ENCODE assay signal across 16 mouse cellular contexts in the genomic region with DNA sequence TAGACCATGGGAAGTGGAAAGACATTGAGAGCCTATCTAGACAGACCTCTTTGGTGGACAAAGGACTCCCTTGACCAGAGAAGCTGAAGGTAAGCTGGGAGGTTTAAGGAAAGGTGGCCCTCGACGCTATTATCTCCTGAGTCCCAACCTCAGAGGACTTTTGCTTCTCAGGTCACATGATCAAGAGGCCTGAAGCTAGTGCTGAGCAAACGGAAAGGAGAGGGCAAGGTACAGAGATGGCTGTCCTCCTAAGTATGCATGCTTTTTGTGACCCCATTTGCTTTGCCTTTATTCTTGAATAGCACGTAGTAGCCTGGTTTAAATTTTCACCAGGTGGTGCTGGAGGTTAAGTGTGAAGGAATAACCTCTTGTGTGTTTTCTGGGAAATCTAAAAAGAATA.
DNase-seq lines count a peak whose midpoint lies in the region; TF ChIP-seq lines count a peak whose summit lies in the region.
"Had no signal": no experiment of that assay in that cellular context is flagged by ENCODE, and none has a peak within 500 bp of the region (broad histone marks: within the 10 kb centered on the region; RNA-seq: fewer than 3 reads in every experiment).

No protein-coding gene starts in this region.

- H3K27ac ChIP-seq in kidney, adult 2 months (ENCODE audit: insufficient read depth, low read depth, low read length) = no peak overlapping the region
- H3K27ac ChIP-seq: hindbrain, embryonic 10.5 days; liver, embryonic 12.5 days; neural tube, embryonic 15.5 days had no signal

- no peak for TF ChIP-seq POLR2A in kidney, adult 2 months (IDR thresholded peaks at IDR 0.05; ENCODE audit: low read depth, low read length)

- H3K4me1 ChIP-seq in kidney, adult 2 months (ENCODE audit: control insufficient read depth, insufficient read depth, low read length) = peaks cover 8% of the 10 kb centered on the region
- H3K4me1 ChIP-seq: liver, embryonic 12.5 days; stomach, embryonic 15.5 days had no signal

- intact Hi-C loops in heart, postnatal 36 days (cut with DNase I) = no loop called here

- H3K4me3 ChIP-seq in kidney, adult 2 months (ENCODE audit: insufficient read depth, low read depth, low read length) = no peak overlapping the region
- H3K4me3 ChIP-seq: hindbrain, embryonic 10.5 days; liver, embryonic 12.5 days; neural tube, embryonic 15.5 days; stomach, embryonic 15.5 days had no signal

- no peaks in the 10 kb centered on the region for H3K27me3 ChIP-seq in kidney, adult 2 months (replicated peaks; ENCODE audit: control insufficient read depth, insufficient read depth, low read length)
- H3K27me3 ChIP-seq: liver, embryonic 12.5 days; neural tube, embryonic 15.5 days; stomach, embryonic 15.5 days had no signal

- no peak for TF ChIP-seq CTCF in kidney, adult 2 months (conservative IDR thresholded peaks at IDR 0.05; ENCODE audit: insufficient read depth, insufficient read length, low read depth, low read length)

- 51% methylated on average over 4 of the region's 4 CpGs for WGBS in kidney, adult 2 months

- H3K36me3 ChIP-seq in kidney, adult 2 months (ENCODE audit: control insufficient read depth, insufficient read depth, low read length) = no peaks in the 10 kb centered on the region
- H3K36me3 ChIP-seq: hindbrain, embryonic 10.5 days; liver, embryonic 12.5 days; neural tube, embryonic 15.5 days; stomach, embryonic 15.5 days had no signal

- peak; percentile 55 for DNase-seq in heart, adult 11 months
- no peak for DNase-seq in heart, postnatal 36 days
- peak; percentile 92 for DNase-seq in kidney, adult 2 months
- DNase-seq in kidney, postnatal 10 days = peak; percentile 44
- DNase-seq in yolk sac, embryonic 10.5 days (ENCODE audit: low spot score) = peak; percentile 74
- DNase-seq in embryo, embryonic 10.5 days (ENCODE audit: low spot score) = no peak
- DNase-seq in left cerebral cortex, adult 11 months (ENCODE audit: low spot score) = no peak
- DNase-seq: adrenal gland, adult 8-10 months; cerebellum, adult 18-20 months; cerebellum, postnatal 25 days; lung, adult 18-20 months; lung, postnatal 10 days had no signal

Comparison
In these comparisons a context has a peak if more than half of its experiments do, and no peak if none do; other contexts are left out.
1. DNase-seq: peak in heart, adult 11 months (single experiment), kidney, adult 2 months (single experiment), kidney, postnatal 10 days (single experiment) and yolk sac, embryonic 10.5 days (single experiment); none in heart, postnatal 36 days (0 of 2), embryo, embryonic 10.5 days (single experiment) and left cerebral cortex, adult 11 months (single experiment).